Mouse (Mus musculus): ENCODE results near the gene Twnk.

DNA sequence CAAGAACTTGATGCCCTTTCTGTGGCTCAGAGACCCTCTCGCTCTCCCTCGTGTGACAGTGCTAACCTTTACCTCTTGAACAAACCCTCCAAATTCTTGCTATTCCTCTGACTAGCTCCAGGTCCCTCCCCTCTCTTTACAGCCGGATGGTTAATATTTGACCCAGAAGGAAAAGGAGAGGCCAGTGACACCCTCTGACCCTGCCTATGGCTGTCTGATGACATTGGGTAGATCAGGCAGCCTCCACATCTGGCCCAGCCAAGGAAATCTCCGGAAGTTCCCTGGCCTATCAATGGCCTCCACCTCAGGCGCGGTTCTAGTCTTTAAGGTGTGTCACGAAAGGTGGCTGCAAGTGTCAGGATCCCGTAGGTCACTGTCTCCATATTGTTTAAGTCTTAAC lies 14.4 kb upstream of the Twnk start:
- TF ChIP-seq CTCF (IDR thresholded peaks at IDR 0.05; ENCODE audit: extremely low read depth, insufficient read depth, insufficient read length, insufficient replicate concordance), result no peak
- no peak for TF ChIP-seq POLR2A (IDR thresholded peaks at IDR 0.05; ENCODE audit: low read depth, low read length)

Measured in spleen, adult 2 months (tissue).